Mouse (Mus musculus) embryonic facial prominence, embryonic 11.5 days (tissue): ENCODE results near the gene Slc30a7. TPM values are rescaled to one million over a fixed set of nuclear protein-coding genes. Genes with fewer than 3 reads are reported as not detected.

Experiments used
- ATAC-seq: fragments of 200-750 bp; cut with Nextera tagmentation; replicated peaks from 2 replicates; pipeline ENCODE4 v1.8.0; 2017; ENCODE audit warnings: low read depth; ENCODE audit not compliant: insufficient number of reproducible peaks, low FRiP score, low TSS enrichment
- DNase-seq: peaks from one replicate; pipeline ENCODE4 v3.0.0-alpha.2; 2015; ENCODE audit warnings: low spot score
- H3K27ac ChIP-seq: fragments of 300-500 bp; sonication (generic); replicated peaks from 2 replicates; pipeline ENCODE4 v1.5.1; 2014; ENCODE audit warnings: mild to moderate bottlenecking, low read depth, low read length, control low read depth
- H3K27me3 ChIP-seq: fragments of 300-500 bp; sonication (generic); 2 replicates; pipeline ENCODE4 v1.6.1; 2014; ENCODE audit warnings: mild to moderate bottlenecking, low read length, moderate library complexity, mixed read lengths; ENCODE audit not compliant: control insufficient read depth, insufficient read depth
- H3K36me3 ChIP-seq: fragments of 300-500 bp; sonication (generic); replicated peaks from 2 replicates; pipeline ENCODE4 v1.6.1; 2014; ENCODE audit warnings: low read depth, mild to moderate bottlenecking, low read length, moderate library complexity, mixed read lengths; ENCODE audit not compliant: control insufficient read depth, insufficient read depth
- H3K4me1 ChIP-seq: fragments of 300-500 bp; sonication (generic); 2 replicates; pipeline ENCODE4 v1.6.1; 2014; ENCODE audit warnings: low read length, mixed read lengths; ENCODE audit not compliant: control insufficient read depth, insufficient read depth
- H3K4me2 ChIP-seq: fragments of 300-500 bp; sonication (generic); 2 replicates; pipeline ENCODE4 v1.6.1; 2014; ENCODE audit warnings: low read depth, mild to moderate bottlenecking, control low read depth, low read length, moderate library complexity
- H3K4me3 ChIP-seq: fragments of 300-500 bp; sonication (generic); 2 replicates; pipeline ENCODE4 v1.5.1; 2014; ENCODE audit warnings: low read depth, low read length, control low read depth
- H3K9ac ChIP-seq: fragments of 300-500 bp; sonication (generic); replicated peaks from 2 replicates; pipeline ENCODE4 v1.6.1; 2014; ENCODE audit warnings: mild to moderate bottlenecking, control low read depth, low read length
- H3K9me3 ChIP-seq: fragments of 300-500 bp; sonication (generic); replicated peaks from 2 replicates; pipeline ENCODE4 v1.6.1; 2016; ENCODE audit warnings: mild to moderate bottlenecking, low read length, inconsistent platforms, mixed read lengths; ENCODE audit not compliant: control insufficient read depth
- WGBS: fragments of 180-500 bp; shearing (Covaris S2); extraction: QIAGEN DNeasy Blood & Tissue Kit; methylation state at CpG from one replicate; pipeline ENCODE4 v1.1.7; 2014; 5-methylcytosine and 5-hydroxymethylcytosine counted together
- polyA plus RNA-seq: library from polyadenylated mRNA; unstranded; fragments of >200 nt; fragmentation: Nextera tagmentation; extraction: Ambion mirVana; gene quantifications from 2 replicates; pipeline ENCODE4 v1.2.1, GENCODE M21; 2014

Slc30a7 gene
- polyA plus RNA-seq, 1 experiment from 2014 or later, result 35.8 TPM

- ATAC-seq (no peak), DNase-seq (no peak)
- Histone ChIP-seq H3K9ac (no peak overlapping the region), H3K9me3 (no peaks in the 10 kb centered on the region), H3K4me3 (no peak overlapping the region), H3K27me3 (no peaks in the 10 kb centered on the region), H3K4me2 (no peak overlapping the region), H3K36me3 (no peaks in the 10 kb centered on the region; the same call in 1 of the 2 replicates), H3K4me1 (no peaks in the 10 kb centered on the region), H3K27ac (no peak overlapping the region)
- WGBS, result 56% methylated on average over 3 of the region's 3 CpGs
Measured at GRCm38 (mm10) chr3:115953088-115953487, 54.1 kb downstream of the Slc30a7 start.

- H3K27me3 ChIP-seq, result no peaks in the 10 kb centered on the region
- WGBS, result 48% methylated on average over 4 of the region's 4 CpGs
- ATAC-seq, result no peak
- H3K9ac ChIP-seq, result no peak overlapping the region
- no peaks in the 10 kb centered on the region for H3K4me1 ChIP-seq
- H3K9me3 ChIP-seq, result no peaks in the 10 kb centered on the region
- DNase-seq, result no peak
- no peaks in the 10 kb centered on the region; the same call in 1 of the 2 replicates for H3K36me3 ChIP-seq
- no peak overlapping the region for H3K4me3 ChIP-seq
- no peak overlapping the region for H3K27ac ChIP-seq
- H3K4me2 ChIP-seq, result no peak overlapping the region
Measured at GRCm38 (mm10) chr3:115952356-115952755, 54.9 kb downstream of the Slc30a7 start.

GRCm38 (mm10) chr3:115951221-115951620 lies 56.0 kb downstream of the Slc30a7 start:
- H3K4me3 ChIP-seq, result no peak overlapping the region
- DNase-seq, result no peak
- H3K4me2 ChIP-seq, result no peak overlapping the region
- H3K36me3 ChIP-seq, result no peaks in the 10 kb centered on the region
- H3K27me3 ChIP-seq, result no peaks in the 10 kb centered on the region
- H3K9me3 ChIP-seq, result no peaks in the 10 kb centered on the region
- no peaks in the 10 kb centered on the region for H3K4me1 ChIP-seq
- no peak overlapping the region for H3K9ac ChIP-seq
- ATAC-seq, result no peak
- H3K27ac ChIP-seq, result no peak overlapping the region
- 55% methylated on average over 3 of the region's 3 CpGs for WGBS

- no peak overlapping the region for H3K9ac ChIP-seq
- WGBS, result 86% methylated on average over 6 of the region's 6 CpGs
- no peaks in the 10 kb centered on the region for H3K36me3 ChIP-seq
- H3K4me2 ChIP-seq, result no peak overlapping the region
- H3K4me1 ChIP-seq, result no peaks in the 10 kb centered on the region
- no peaks in the 10 kb centered on the region for H3K9me3 ChIP-seq
- DNase-seq (no peak), ATAC-seq (no peak)
- H3K4me3 ChIP-seq, result no peak overlapping the region
- no peak overlapping the region for H3K27ac ChIP-seq
- H3K27me3 ChIP-seq, result no peaks in the 10 kb centered on the region
Measured at GRCm38 (mm10) chr3:115949921-115950877, 57.0 kb downstream of the Slc30a7 start.

GRCm38 (mm10) chr3:115949220-115949920 lies 57.8 kb downstream of the Slc30a7 start:
- Histone ChIP-seq H3K4me1 (no peaks in the 10 kb centered on the region), H3K4me3 (no peak overlapping the region), H3K4me2 (no peak overlapping the region), H3K9ac (no peak overlapping the region), H3K27me3 (no peaks in the 10 kb centered on the region), H3K9me3 (no peaks in the 10 kb centered on the region), H3K27ac (no peak overlapping the region), H3K36me3 (no peaks in the 10 kb centered on the region)
- 91% methylated on average over 3 of the region's 3 CpGs for WGBS
- DNase-seq (no peak), ATAC-seq (no peak)

- no peak overlapping the region for H3K4me3 ChIP-seq
- no peak overlapping the region for H3K27ac ChIP-seq
- no peaks in the 10 kb centered on the region for H3K27me3 ChIP-seq
- H3K4me2 ChIP-seq, result no peak overlapping the region
- 96% methylated on average over 8 of the region's 8 CpGs for WGBS
- no peaks in the 10 kb centered on the region for H3K4me1 ChIP-seq
- no peak for ATAC-seq
- H3K9me3 ChIP-seq, result no peaks in the 10 kb centered on the region
- DNase-seq, result no peak
- H3K36me3 ChIP-seq, result no peaks in the 10 kb centered on the region
- H3K9ac ChIP-seq, result no peak overlapping the region
Measured at GRCm38 (mm10) chr3:115946272-115946671, 60.9 kb downstream of the Slc30a7 start.

GRCm38 (mm10) chr3:115944376-115944775 lies 62.8 kb downstream of the Slc30a7 start:
- Histone ChIP-seq H3K36me3 (no peaks in the 10 kb centered on the region), H3K4me3 (no peak overlapping the region), H3K4me2 (no peak overlapping the region), H3K9me3 (no peaks in the 10 kb centered on the region), H3K9ac (no peak overlapping the region), H3K4me1 (no peaks in the 10 kb centered on the region), H3K27ac (no peak overlapping the region), H3K27me3 (no peaks in the 10 kb centered on the region)
- no peak for ATAC-seq
- DNase-seq, result no peak
- WGBS, result 93% methylated on average over 6 of the region's 6 CpGs

GRCm38 (mm10) chr3:115941464-115941863 lies 65.7 kb downstream of the Slc30a7 start:
- H3K36me3 ChIP-seq, result no peaks in the 10 kb centered on the region
- no peak overlapping the region for H3K9ac ChIP-seq
- no peak overlapping the region for H3K4me3 ChIP-seq
- DNase-seq (no peak), ATAC-seq (no peak)
- no peak overlapping the region for H3K4me2 ChIP-seq
- H3K9me3 ChIP-seq, result no peaks in the 10 kb centered on the region
- H3K4me1 ChIP-seq, result no peaks in the 10 kb centered on the region
- no peak overlapping the region for H3K27ac ChIP-seq
- 91% methylated on average over 8 of the region's 8 CpGs for WGBS
- no peaks in the 10 kb centered on the region for H3K27me3 ChIP-seq
